Mouse (Mus musculus): ENCODE measurements around the gene Prkca. TPM values are rescaled to one million over a fixed set of nuclear protein-coding genes. Genes with fewer than 3 reads are reported as not detected.

Gene Prkca
- total and polyA plus RNA-seq, 3 experiments = 11.6 to 33.4 (median 32.2) TPM

DNA sequence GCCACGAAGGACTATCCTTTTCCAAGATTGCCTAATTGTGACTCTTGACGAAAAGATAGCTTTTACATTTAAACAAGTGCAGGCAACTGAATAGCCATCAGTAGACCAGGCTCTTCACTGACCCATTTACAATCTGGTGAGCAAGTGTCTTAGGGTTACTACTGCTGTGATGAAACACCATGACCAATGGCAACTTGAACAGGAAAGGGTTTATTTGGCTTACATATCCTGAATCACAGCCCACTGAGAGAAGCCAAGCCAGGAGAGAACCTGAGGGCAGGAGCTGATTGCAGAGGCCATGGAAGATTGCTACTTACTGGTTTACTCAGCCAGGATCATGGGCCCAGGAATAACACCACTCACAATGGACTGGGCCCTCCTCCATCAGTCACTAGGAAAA lies 1.6 kb upstream of the Prkca start:
- no peak for DNase-seq
- TF ChIP-seq EP300 (IDR thresholded peaks at IDR 0.05; ENCODE audit: insufficient read depth, low read depth, low read length) (no peak), POLR2A (IDR thresholded peaks at IDR 0.05; ENCODE audit: insufficient read depth, low read depth, low read length) (no peak), CTCF (IDR thresholded peaks at IDR 0.05) (no peak)
- H3K27ac ChIP-seq = no peak overlapping the region
- intact Hi-C loops (cut with DNase I) = loop anchor here (10.0 kb wide), 1 partner anchor 221 kb away; no protein-coding TSS in a partner anchor
- WGBS = 85% methylated on average over 2 of the region's 2 CpGs
- no peak overlapping the region for H3K9ac ChIP-seq (ENCODE audit: low read depth, low read length)
- no peak overlapping the region for H3K4me3 ChIP-seq
- H3K27me3 ChIP-seq (ENCODE audit: control insufficient read depth, insufficient read depth, low read length) = no peaks in the 10 kb centered on the region
- H3K79me2 ChIP-seq (replicated peaks; ENCODE audit: control insufficient read depth, insufficient read depth, low read length) = no peaks in the 10 kb centered on the region
- H3K4me1 ChIP-seq (ENCODE audit: control insufficient read depth, insufficient read depth, low read length) = peaks cover 2% of the 10 kb centered on the region
- no peaks in the 10 kb centered on the region for H3K36me3 ChIP-seq (ENCODE audit: control insufficient read depth, insufficient read depth, low read length)

DNA sequence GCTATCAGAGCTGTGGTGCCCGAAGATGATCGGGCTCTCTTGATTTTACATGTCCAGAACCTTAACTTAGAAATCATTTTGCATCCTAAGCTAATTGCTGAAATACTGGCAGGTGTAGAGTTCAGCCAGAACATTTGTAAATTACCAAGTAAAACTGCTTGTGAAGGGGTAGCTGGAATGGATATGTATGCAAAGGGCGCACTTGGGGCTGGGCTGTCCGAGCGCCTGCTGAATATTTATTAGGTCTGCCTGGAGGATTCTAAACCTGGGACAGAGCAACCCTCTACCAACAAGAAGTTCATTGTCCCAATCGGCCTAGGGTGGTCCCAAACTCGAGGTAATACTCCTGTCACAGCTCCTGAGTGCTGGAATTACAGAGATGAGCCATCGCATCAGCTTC lies 1.0 kb upstream of the Prkca start:
- WGBS = 81% methylated on average over 8 of the region's 8 CpGs
- no peaks in the 10 kb centered on the region for H3K27me3 ChIP-seq (ENCODE audit: control insufficient read depth, insufficient read depth, low read length)
- intact Hi-C loops (cut with DNase I) = loop anchor here (5.0 to 10.0 kb wide), 2 partner anchors 87 to 220 kb away; no protein-coding TSS in a partner anchor
- no peaks in the 10 kb centered on the region for H3K36me3 ChIP-seq (ENCODE audit: control insufficient read depth, insufficient read depth, low read length)
- no peak overlapping the region for H3K9ac ChIP-seq (ENCODE audit: low read depth, low read length)
- peaks cover 2% of the 10 kb centered on the region for H3K4me1 ChIP-seq (ENCODE audit: control insufficient read depth, insufficient read depth, low read length)
- DNase-seq = no peak
- TF ChIP-seq EP300 (IDR thresholded peaks at IDR 0.05; ENCODE audit: insufficient read depth, low read depth, low read length) = no peak
- TF ChIP-seq POLR2A (IDR thresholded peaks at IDR 0.05; ENCODE audit: insufficient read depth, low read depth, low read length) = no peak
- TF ChIP-seq CTCF (IDR thresholded peaks at IDR 0.05) = no peak
- no peak overlapping the region for H3K27ac ChIP-seq
- H3K79me2 ChIP-seq (replicated peaks; ENCODE audit: control insufficient read depth, insufficient read depth, low read length) = no peaks in the 10 kb centered on the region
- H3K4me3 ChIP-seq = no peak overlapping the region

DNA sequence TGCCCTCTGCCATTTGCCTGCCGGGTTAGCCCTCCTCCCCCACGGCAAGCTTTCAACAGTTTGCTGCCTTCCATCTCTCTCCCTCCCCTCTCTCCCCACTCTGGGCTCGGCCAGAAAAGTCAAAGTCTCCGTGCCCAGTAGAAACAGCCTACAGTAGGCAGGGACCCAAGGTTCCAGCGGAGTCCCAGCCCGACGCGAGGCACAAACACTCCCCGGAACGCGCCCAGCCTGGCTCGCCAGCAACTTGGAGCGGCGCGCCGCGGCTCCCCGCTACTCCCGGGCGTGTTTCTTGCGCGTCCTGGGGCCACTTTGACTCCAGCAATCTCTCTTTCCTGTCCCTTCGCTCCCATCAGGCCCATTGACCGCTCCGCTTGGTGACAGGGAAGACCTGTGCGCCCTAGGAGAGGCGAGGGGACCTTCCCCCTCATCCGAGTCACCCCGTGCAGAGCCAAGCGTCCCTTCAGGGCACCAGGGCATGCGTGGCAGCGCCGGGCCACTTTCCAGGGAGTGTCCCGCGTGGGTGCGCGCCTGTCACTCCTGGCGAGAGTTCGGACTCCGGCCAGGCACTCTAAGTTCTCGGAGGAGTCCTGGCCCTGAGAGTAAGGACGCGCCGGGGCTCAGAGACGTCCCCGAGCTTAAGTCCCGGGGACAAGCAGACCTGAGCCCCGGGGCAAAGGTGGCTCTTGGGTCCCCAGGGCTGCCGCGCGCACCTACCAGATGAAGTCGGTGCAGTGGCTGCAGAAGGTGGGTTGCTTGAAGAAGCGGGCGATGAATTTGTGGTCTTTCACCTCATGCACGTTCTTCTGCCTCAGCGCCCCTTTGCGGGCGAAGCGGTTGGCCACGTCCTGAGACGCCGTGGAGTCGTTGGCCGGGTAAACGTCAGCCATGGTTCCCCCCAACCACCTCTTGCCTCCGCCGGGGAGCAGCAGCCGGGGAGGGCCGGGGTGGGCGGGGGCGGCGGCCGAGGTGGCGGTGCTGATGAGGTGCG lies 653 bp downstream of the Prkca start, which contains the start of gene Apoh:
Apoh (plus strand) TSS at position 574 of the 988 bp plus-strand sequence.
- no peak for TF ChIP-seq CTCF (IDR thresholded peaks at IDR 0.05)
- TF ChIP-seq POLR2A (IDR thresholded peaks at IDR 0.05; ENCODE audit: insufficient read depth, low read depth, low read length) = peak; percentile 29; the same call in 1 of the 2 replicates
- Histone ChIP-seq H3K36me3 (ENCODE audit: control insufficient read depth, insufficient read depth, low read length) (no peaks in the 10 kb centered on the region), H3K4me3 (peak within 1 kb of the TSS; percentile 77), H3K27ac (peak within 1 kb of the TSS; percentile 91), H3K27me3 (ENCODE audit: control insufficient read depth, insufficient read depth, low read length) (no peaks in the 10 kb centered on the region), H3K4me1 (ENCODE audit: control insufficient read depth, insufficient read depth, low read length) (peaks cover 2% of the 10 kb centered on the region), H3K9ac (ENCODE audit: low read depth, low read length) (peak within 1 kb of the TSS; percentile 83), H3K79me2 (replicated peaks; ENCODE audit: control insufficient read depth, insufficient read depth, low read length) (no peaks in the 10 kb centered on the region)
- intact Hi-C loops (cut with DNase I) = loop anchor here (5.0 to 10.0 kb wide), 2 partner anchors 86 to 218 kb away; no protein-coding TSS in a partner anchor
- peak; percentile 75 to 79 for DNase-seq
- WGBS = under 1% methylated on average over 75 of the region's 75 CpGs

- DNase-seq = no peak
- WGBS = 39% methylated on average over 8 of the region's 8 CpGs
Measured at GRCm38 (mm10) chr11:108341783-108342182, 1.9 kb downstream of the Prkca start.

GRCm38 (mm10) chr11:108340293-108340692 lies 3.4 kb downstream of the Prkca start:
- TF ChIP-seq CTCF (IDR thresholded peaks at IDR 0.05) (no peak), POLR2A (IDR thresholded peaks at IDR 0.05; ENCODE audit: insufficient read depth, low read depth, low read length) (no peak), EP300 (IDR thresholded peaks at IDR 0.05; ENCODE audit: insufficient read depth, low read depth, low read length) (no peak)
- intact Hi-C loops (cut with DNase I) = loop anchor here (5.0 to 10.0 kb wide), 2 partner anchors 83 to 215 kb away; no protein-coding TSS in a partner anchor
- WGBS = 72% methylated on average over 4 of the region's 4 CpGs

More at GRCm38 (mm10) chr11:108341783-108342182, 1.9 kb downstream of the Prkca start:
- Histone ChIP-seq H3K9ac (ENCODE audit: low read depth, low read length) (no peak overlapping the region), H3K4me1 (ENCODE audit: control insufficient read depth, insufficient read depth, low read length) (peaks cover 2% of the 10 kb centered on the region), H3K79me2 (replicated peaks; ENCODE audit: control insufficient read depth, insufficient read depth, low read length) (no peaks in the 10 kb centered on the region), H3K4me3 (no peak overlapping the region), H3K27ac (no peak overlapping the region; the same call in 1 of the 2 replicates), H3K36me3 (ENCODE audit: control insufficient read depth, insufficient read depth, low read length) (peaks cover 2% of the 10 kb centered on the region; the same call in 1 of the 2 replicates), H3K27me3 (ENCODE audit: control insufficient read depth, insufficient read depth, low read length) (no peaks in the 10 kb centered on the region)
- TF ChIP-seq EP300 (IDR thresholded peaks at IDR 0.05; ENCODE audit: insufficient read depth, low read depth, low read length) = no peak
- TF ChIP-seq POLR2A (IDR thresholded peaks at IDR 0.05; ENCODE audit: insufficient read depth, low read depth, low read length) = no peak
- TF ChIP-seq CTCF (IDR thresholded peaks at IDR 0.05) = no peak
- intact Hi-C loops (cut with DNase I) = loop anchor here (5.0 to 10.0 kb wide), 2 partner anchors 84 to 217 kb away; no protein-coding TSS in a partner anchor

More at GRCm38 (mm10) chr11:108340293-108340692, 3.4 kb downstream of the Prkca start:
- Histone ChIP-seq H3K9ac (ENCODE audit: low read depth, low read length) (no peak overlapping the region), H3K4me3 (no peak overlapping the region), H3K36me3 (ENCODE audit: control insufficient read depth, insufficient read depth, low read length) (peaks cover 5% of the 10 kb centered on the region; the same call in 1 of the 2 replicates), H3K27me3 (ENCODE audit: control insufficient read depth, insufficient read depth, low read length) (no peaks in the 10 kb centered on the region), H3K79me2 (replicated peaks; ENCODE audit: control insufficient read depth, insufficient read depth, low read length) (no peaks in the 10 kb centered on the region), H3K4me1 (ENCODE audit: control insufficient read depth, insufficient read depth, low read length) (peaks cover 3% of the 10 kb centered on the region), H3K27ac (no peak overlapping the region)
- no peak for DNase-seq

Data from heart, adult 2 months (tissue).